Mouse (Mus musculus) stomach, postnatal 0 days (tissue): Measurements from ENCODE around the gene Slco1c1.

ENCODE experiments used
- CTCF ChIP-seq: IDR thresholded peaks from 2 replicates; pipeline ENCODE4 v1.5.1; 2016; ENCODE audit warnings: antibody characterized with exemption, low read depth, mild to moderate bottlenecking, moderate library complexity
- EP300 ChIP-seq: optimal IDR thresholded peaks from 2 replicates; pipeline ENCODE3; 2016; ENCODE audit warnings: antibody characterized with exemption

DNA sequence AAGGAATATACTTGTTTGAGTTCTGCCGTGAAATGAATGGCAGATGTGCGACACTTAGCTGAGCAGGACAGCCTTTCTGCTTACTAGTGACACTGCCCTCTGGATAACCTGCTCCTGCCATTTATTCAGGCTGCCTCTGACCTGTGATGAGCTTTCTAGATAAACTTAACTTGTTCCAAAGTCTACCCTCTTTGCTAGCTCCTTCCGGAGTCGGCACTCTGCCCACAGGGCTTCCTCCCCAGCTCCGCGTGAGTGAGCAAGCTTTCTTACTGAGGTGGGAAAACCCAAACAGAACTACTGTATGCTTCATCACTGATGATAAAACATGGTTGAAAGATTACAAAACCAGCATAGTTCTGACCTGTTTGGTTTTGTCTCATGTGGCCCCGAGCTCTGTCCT is 19.2 kb downstream of the Slco1c1 start:
- TF ChIP-seq CTCF (no peak), EP300 (no peak)
